Mouse (Mus musculus): ENCODE results near the gene A730015C16Rik.

Gene A730015C16Rik

GRCm38 (mm10) chr4:108834971-108835311 lies 13.5 kb downstream of the A730015C16Rik start:
- CTCF ChIA-PET = interaction anchor here in 3 of 4 experiments (0.7 kb wide), 3 partner anchors 11 to 1517 kb away, joined by 3 to 4 read pairs (median 3); no protein-coding TSS in a partner anchor
- POLR2A ChIA-PET = interaction anchor here (0.6 to 10.4 kb wide), 43 partner anchors 8 to 947 kb away, joined by 3 to 199 read pairs (median 5); partner anchors contain the start of genes Kti12 (in 4 of the 4), A730015C16Rik (in 3 of the 4), Zfyve9 (in 2 of the 4) and Cc2d1b (in 1 of the 4)

- POLR2A ChIA-PET = interaction anchor here (0.5 to 10.4 kb wide), 70 partner anchors 9 to 1000 kb away, joined by 3 to 199 read pairs (median 4); partner anchors contain the start of genes Kti12 (in 4 of the 4), A730015C16Rik (in 3 of the 4), Cc2d1b (in 3 of the 4) and Zfyve9 (in 2 of the 4)
- CTCF ChIA-PET = interaction anchor here (0.7 to 1.1 kb wide), 5 partner anchors 10 to 1518 kb away, joined by 3 to 4 read pairs (median 3); no protein-coding TSS in a partner anchor
Measured at GRCm38 (mm10) chr4:108834115-108834970, 14.1 kb downstream of the A730015C16Rik start, which contains the start of gene Txndc12. TSS of gene Txndc12 (plus strand) at chr4:108834601.

GRCm38 (mm10) chr4:108833828-108834114 lies 14.6 kb downstream of the A730015C16Rik start:
- CTCF ChIA-PET = interaction anchor here in 1 of 4 experiments (0.9 to 1.1 kb wide), 2 partner anchors 36 to 153 kb away, joined by 3 to 4 read pairs; no protein-coding TSS in a partner anchor
- POLR2A ChIA-PET = interaction anchor here (0.5 to 10.4 kb wide), 58 partner anchors 10 to 1000 kb away, joined by 3 to 199 read pairs (median 4); partner anchors contain the start of genes Kti12 (in 4 of the 4), A730015C16Rik (in 3 of the 4), Cc2d1b (in 3 of the 4) and Zfyve9 (in 3 of the 4)

- ChIA-PET POLR2A (interaction anchor here (0.6 to 10.4 kb wide), 65 partner anchors 9 to 999 kb away, joined by 3 to 199 read pairs (median 4); partner anchors contain the start of genes Kti12 (in 4 of the 4), A730015C16Rik (in 3 of the 4), Cc2d1b (in 3 of the 4) and Zfyve9 (in 3 of the 4)), CTCF (interaction anchor here in 1 of 4 experiments (0.5 to 1.1 kb wide), 3 partner anchors 37 to 284 kb away, joined by 3 to 4 read pairs (median 3); no protein-coding TSS in a partner anchor)
Measured at GRCm38 (mm10) chr4:108832916-108833827, 15.2 kb downstream of the A730015C16Rik start, which contains the start of gene Btf3l4. TSS of gene Btf3l4 (minus strand) at chr4:108833614.

- POLR2A ChIA-PET = interaction anchor here in 2 of 4 experiments (0.5 to 10.4 kb wide), 7 partner anchors 7 to 167 kb away, joined by 3 to 199 read pairs (median 5); partner anchors contain the start of genes A730015C16Rik (in 2 of the 2) and Kti12 (in 1 of the 2)
- CTCF ChIA-PET = no interaction called here
Measured at GRCm38 (mm10) chr4:108830698-108831097, 17.7 kb downstream of the A730015C16Rik start.

GRCm38 (mm10) chr4:108826643-108827042 lies 21.8 kb downstream of the A730015C16Rik start:
- ChIA-PET CTCF (no interaction called here), POLR2A (interaction anchor here in 1 of 4 experiments (1.1 to 1.5 kb wide), 3 partner anchors 11 to 45 kb away, joined by 3 to 4 read pairs (median 3); no protein-coding TSS in a partner anchor)

- POLR2A ChIA-PET = interaction anchor here in 1 of 4 experiments (1.2 to 1.3 kb wide), 2 partner anchors 11 to 44 kb away, joined by 3 read pairs; no protein-coding TSS in a partner anchor
- CTCF ChIA-PET = no interaction called here
Measured at GRCm38 (mm10) chr4:108826096-108826495, 22.3 kb downstream of the A730015C16Rik start.

GRCm38 (mm10) chr4:108825677-108826076 lies 22.7 kb downstream of the A730015C16Rik start:
- ChIA-PET CTCF (no interaction called here), POLR2A (interaction anchor here in 2 of 4 experiments (0.6 to 1.3 kb wide), 3 partner anchors 11 to 733 kb away, joined by 3 to 4 read pairs (median 3); no protein-coding TSS in a partner anchor)

- CTCF ChIA-PET = no interaction called here
Measured at GRCm38 (mm10) chr4:108811550-108811949, 36.9 kb downstream of the A730015C16Rik start.

GRCm38 (mm10) chr4:108811142-108811541 lies 37.3 kb downstream of the A730015C16Rik start:
- ChIA-PET CTCF (interaction anchor here in 1 of 4 experiments (0.7 kb wide), 1 partner anchor 391 kb away, joined by 5 read pairs; the partner anchor contains the start of gene Osbpl9), POLR2A (interaction anchor here in 1 of 4 experiments (0.9 to 1.4 kb wide), 3 partner anchors 12 to 94 kb away, joined by 3 to 4 read pairs (median 3); partner anchors contain the start of gene Kti12)

More at GRCm38 (mm10) chr4:108811550-108811949, 36.9 kb downstream of the A730015C16Rik start:
- POLR2A ChIA-PET = interaction anchor here in 1 of 4 experiments (0.9 to 1.4 kb wide), 3 partner anchors 11 to 94 kb away, joined by 3 to 4 read pairs (median 3); partner anchors contain the start of gene Kti12

GRCm38 (mm10) chr4:108803535-108803934 lies 44.9 kb downstream of the A730015C16Rik start:
- ChIA-PET POLR2A (interaction anchor here in 1 of 4 experiments (0.6 kb wide), 1 partner anchor 58 kb away, joined by 3 read pairs; no protein-coding TSS in a partner anchor), CTCF (no interaction called here)

GRCm38 (mm10) chr4:108798083-108798830 lies 50.2 kb downstream of the A730015C16Rik start:
- CTCF ChIA-PET = interaction anchor here in 1 of 4 experiments (0.6 to 1.1 kb wide), 3 partner anchors 11 to 136 kb away, joined by 3 to 4 read pairs (median 3); partner anchors contain the start of gene Zfyve9
- POLR2A ChIA-PET = interaction anchor here in 2 of 4 experiments (1.1 to 4.7 kb wide), 3 partner anchors 18 to 37 kb away, joined by 3 to 19 read pairs (median 13); partner anchors contain the start of genes Btf3l4 (in 1 of the 2), Txndc12 (in 1 of the 2) and Zfyve9 (in 1 of the 2)

All from embryonic stem cell, embryonic (primary cell).